Mouse (Mus musculus) CD4-positive, CD25-positive, alpha-beta regulatory T cell, adult 9 weeks (primary cell): ENCODE measurements around the gene Rpp40. TPM values are rescaled to one million over a fixed set of nuclear protein-coding genes. Genes with fewer than 3 reads are reported as not detected.

Experiments used
- polyA plus RNA-seq: library from polyadenylated mRNA; unstranded; fragments of 100-300 nt; shearing (Covaris generic); gene quantifications from one replicate; pipeline ENCODE4 v1.2.1, GENCODE M21; 2017

The Rpp40 gene
- 15.2 TPM for polyA plus RNA-seq

GRCm38 (mm10) chr13:35905879-35906481, at the start of gene Rpp40:
Gene Rpp40 (minus strand): TSS chr13:35906359.

Other genes starting within 250 kb of the Rpp40 start
- 1.9 TPM for gene Cdyl, start 246.5 kb downstream of the Rpp40 start, polyA plus RNA-seq
- gene Ppp1r3g, start 52.5 kb upstream of the Rpp40 start, polyA plus RNA-seq, result not detected
- 42.6 TPM for gene Fars2, start 211.1 kb upstream of the Rpp40 start, polyA plus RNA-seq
- gene Lyrm4, start 211.2 kb upstream of the Rpp40 start, polyA plus RNA-seq, result 5.3 TPM